Mouse (Mus musculus): ENCODE measurements around the gene Akirin2. TPM values are rescaled to one million over a fixed set of nuclear protein-coding genes. Genes with fewer than 3 reads are reported as not detected.

Akirin2 gene
- 44.5 and 56.9 TPM in 2 replicates for total RNA-seq (2023)

GRCm38 (mm10) chr4:34550748-34551097 is at the start of gene Akirin2:
TSS of gene Akirin2 (plus strand) at chr4:34550937.

GRCm38 (mm10) chr4:34614630-34615094 is 63.9 kb downstream of the Akirin2 start, which contains the start of the genes Orc3 and Rars2:
TSS of gene Orc3 (minus strand) at chr4:34614944.
TSS of gene Rars2 (plus strand) at chr4:34614957.

Other genes with a start within 250 kb of the Akirin2 start
- gene Orc3, start 64.0 kb downstream of the Akirin2 start, total RNA-seq (2023): 31.8 and 38.9 TPM in 2 replicates
- 6.0 and 6.6 TPM in 2 replicates for gene Rars2, start 64.0 kb downstream of the Akirin2 start, total RNA-seq (2023)
- 5.2 and 9.2 TPM in 2 replicates for gene Slc35a1, start 136.5 kb downstream of the Akirin2 start, total RNA-seq (2023)
- not detected in 2 replicates for gene Cfap206, start 179.3 kb downstream of the Akirin2 start, total RNA-seq (2023)
- not detected in 2 replicates for gene Gm136, start 205.3 kb downstream of the Akirin2 start, total RNA-seq (2023)
- 6.6 and 7.5 TPM in 2 replicates for gene Smim8, start 227.5 kb downstream of the Akirin2 start, total RNA-seq (2023)